In genomic region chr2:154455776-154456175, GRCm38 (mm10) we compare ENCODE assay signal across 7 mouse cellular contexts. TPM values are rescaled to one million over a fixed set of nuclear protein-coding genes. Genes with fewer than 3 reads are reported as not detected.
DNase-seq lines count a peak whose midpoint lies in the region; ATAC-seq and TF ChIP-seq lines count a peak whose summit lies in the region.

No protein-coding gene starts in this region.

- peak overlapping the region; percentile 56 for H3K27ac ChIP-seq in forebrain, embryonic 15.5 days (replicated peaks)
- H3K27ac ChIP-seq in liver, embryonic 11.5 days (ENCODE audit: low read depth, low read length) = no peak overlapping the region
- H3K27ac ChIP-seq in cerebellum, adult 2 months (ENCODE audit: insufficient read depth, low read length) = no peak overlapping the region; the same call in 1 of the 2 replicates

- no peak overlapping the region for H3K9ac ChIP-seq in forebrain, embryonic 15.5 days (replicated peaks)
- no peak overlapping the region for H3K9ac ChIP-seq in liver, embryonic 11.5 days (ENCODE audit: low read depth, low read length)

- H3K4me3 ChIP-seq in forebrain, embryonic 15.5 days = no peak overlapping the region
- H3K4me3 ChIP-seq in liver, embryonic 11.5 days (ENCODE audit: low read depth, low read length) = no peak overlapping the region
- H3K4me3 ChIP-seq in cerebellum, adult 2 months (replicated peaks; ENCODE audit: insufficient read depth, low read depth, low read length) = no peak overlapping the region

- TF ChIP-seq POLR2A in cerebellum, adult 2 months (IDR thresholded peaks at IDR 0.05; ENCODE audit: borderline replicate concordance, insufficient read depth, low read length) = no peak

- H3K4me1 ChIP-seq in forebrain, embryonic 15.5 days = peaks cover 24% of the 10 kb centered on the region
- peaks cover 26% of the 10 kb centered on the region for H3K4me1 ChIP-seq in liver, embryonic 11.5 days (replicated peaks; ENCODE audit: control insufficient read depth, insufficient read depth, low read length)
- H3K4me1 ChIP-seq in cerebellum, adult 2 months (ENCODE audit: control insufficient read depth, insufficient read depth, low read length) = no peaks in the 10 kb centered on the region; the same call in 1 of the 2 replicates

- H3K9me3 ChIP-seq in forebrain, embryonic 15.5 days = no peaks in the 10 kb centered on the region
- H3K9me3 ChIP-seq in liver, embryonic 11.5 days (ENCODE audit: control insufficient read depth, low read length) = no peaks in the 10 kb centered on the region

- no peak for TF ChIP-seq CTCF in cerebellum, adult 2 months (IDR thresholded peaks at IDR 0.05; ENCODE audit: borderline replicate concordance, insufficient read depth, low read depth, low read length)

- no peak overlapping the region for H3K4me2 ChIP-seq in forebrain, embryonic 15.5 days (replicated peaks)
- H3K4me2 ChIP-seq in liver, embryonic 11.5 days = peak overlapping the region; percentile 48

- no peaks in the 10 kb centered on the region for H3K36me3 ChIP-seq in forebrain, embryonic 15.5 days
- no peaks in the 10 kb centered on the region for H3K36me3 ChIP-seq in liver, embryonic 11.5 days (ENCODE audit: control insufficient read depth, insufficient read depth, low read length)

- no peaks in the 10 kb centered on the region for H3K27me3 ChIP-seq in forebrain, embryonic 15.5 days
- H3K27me3 ChIP-seq in liver, embryonic 11.5 days (replicated peaks; ENCODE audit: control insufficient read depth, insufficient read depth, low read length) = no peaks in the 10 kb centered on the region
- no peaks in the 10 kb centered on the region for H3K27me3 ChIP-seq in cerebellum, adult 2 months (ENCODE audit: control insufficient read depth, insufficient read depth, low read length)

- 60% methylated on average over 5 of the region's 5 CpGs for WGBS in forebrain, embryonic 15.5 days
- 40% methylated on average over 5 of the region's 5 CpGs for WGBS in liver, embryonic 11.5 days
- 48% methylated on average over 5 of the region's 5 CpGs for WGBS in cerebellum, adult 2 months

- no peak for ATAC-seq in forebrain, embryonic 15.5 days (replicated peaks)
- peak; percentile 79 for ATAC-seq in liver, embryonic 11.5 days (replicated peaks; ENCODE audit: low FRiP score)

- DNase-seq in urinary bladder, postnatal 14 days (ENCODE audit: low spot score) = peak; percentile 22
- no peak for DNase-seq in urinary bladder, postnatal 25 days (ENCODE audit: low spot score)
- peak; percentile 40 for DNase-seq in heart, postnatal 4 days
- DNase-seq in liver, embryonic 11.5 days (ENCODE audit: low spot score) = no peak
- DNase-seq in right cerebral cortex, postnatal 10 days (ENCODE audit: low spot score in 2 of 2) = peak; percentile 38 to 46
- DNase-seq in cerebellum, adult 2 months = no peak

RNA-seq across cellular contexts. Expression of gene Cbfa2t2, which starts 19.5 kb away (rescaled TPM):
- 78.0 and 82.3 TPM in 2 replicates for polyA plus RNA-seq in forebrain, embryonic 15.5 days (2015; fragmentation: Nextera tagmentation; extraction: Ambion mirVana)
- 10 to 100 TPM; 33.9 to 34.2 TPM for total RNA-seq in heart, postnatal 4 days (2021)
- polyA plus RNA-seq in liver, embryonic 11.5 days (2014; fragmentation: Nextera tagmentation; extraction: Ambion mirVana) = 23.5 and 23.6 TPM in 2 replicates
- polyA plus RNA-seq in cerebellum, adult 2 months (2012; rRNA removed) = 29.5 and 31.5 TPM in 2 replicates

RNA-seq across cellular contexts. Expression of gene Snta1, which starts 47.9 kb away (rescaled TPM):
- 9.2 and 11.1 TPM in 2 replicates for polyA plus RNA-seq in forebrain, embryonic 15.5 days (2015; fragmentation: Nextera tagmentation; extraction: Ambion mirVana)
- 10 to 100 TPM; 77.0 to 77.8 TPM for total RNA-seq in heart, postnatal 4 days (2021)
- 1.5 and 2.4 TPM in 2 replicates for polyA plus RNA-seq in liver, embryonic 11.5 days (2014; fragmentation: Nextera tagmentation; extraction: Ambion mirVana)
- polyA plus RNA-seq in cerebellum, adult 2 months (2012; rRNA removed) = 33.7 and 35.7 TPM in 2 replicates

Comparison
In these comparisons a context has a peak if more than half of its experiments do, and no peak if none do; other contexts are left out.
1. DNase-seq: peak in urinary bladder, postnatal 14 days (single experiment), heart, postnatal 4 days (single experiment) and right cerebral cortex, postnatal 10 days (2 of 2); none in urinary bladder, postnatal 25 days (single experiment), liver, embryonic 11.5 days (single experiment) and cerebellum, adult 2 months (0 of 2).